9 mouse cellular contexts compared by ENCODE assay signal in the genomic region with DNA sequence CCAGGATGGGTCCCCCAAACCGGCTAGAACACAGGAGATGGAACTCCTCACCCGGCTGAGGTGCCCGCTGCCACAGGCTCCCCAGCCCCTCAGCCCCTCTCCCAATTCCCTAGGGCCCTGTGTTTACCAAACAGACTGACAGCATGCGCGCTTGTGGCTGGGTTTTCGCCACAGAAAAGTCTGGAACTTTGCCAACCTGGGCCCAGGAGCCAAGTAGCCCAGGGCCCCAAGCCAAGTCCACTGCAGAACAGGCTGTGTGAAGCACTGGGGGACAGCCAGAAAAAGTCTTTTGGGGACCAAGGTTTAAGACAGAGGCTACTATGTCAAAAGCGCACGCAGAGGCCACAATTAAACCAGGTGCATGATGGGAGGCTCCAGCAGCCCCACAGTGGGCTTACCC. TPM values are rescaled to one million over a fixed set of nuclear protein-coding genes. Genes with fewer than 3 reads are reported as not detected.
DNase-seq lines count a peak whose midpoint lies in the region; ATAC-seq and TF ChIP-seq lines count a peak whose summit lies in the region.
"Had no signal": no experiment of that assay in that cellular context is flagged by ENCODE, and none has a peak within 500 bp of the region (broad histone marks: within the 10 kb centered on the region; RNA-seq: fewer than 3 reads in every experiment).

No protein-coding gene starts in this region.

- TF ChIP-seq POLR2A in kidney, adult 2 months (IDR thresholded peaks at IDR 0.05; ENCODE audit: low read depth, low read length) = no peak
- TF ChIP-seq POLR2A in heart, adult 2 months (IDR thresholded peaks at IDR 0.05; ENCODE audit: insufficient read depth, low read depth, low read length) = no peak

- no peak for TF ChIP-seq EP300 in heart, adult 2 months (IDR thresholded peaks at IDR 0.05; ENCODE audit: insufficient read depth, low read depth, low read length)
- no peak for TF ChIP-seq EP300 in lung, postnatal 0 days (IDR thresholded peaks at IDR 0.05)

- H3K4me2 ChIP-seq in kidney, embryonic 14.5 days (replicated peaks; ENCODE audit: low read depth, low read length) = no peak overlapping the region
- no peak overlapping the region for H3K4me2 ChIP-seq in lung, postnatal 0 days (replicated peaks; ENCODE audit: low read depth, low read length)
- H3K4me2 ChIP-seq: liver, embryonic 15.5 days had no signal

- no peaks in the 10 kb centered on the region for H3K36me3 ChIP-seq in kidney, adult 2 months (ENCODE audit: control insufficient read depth, insufficient read depth, low read length)
- peaks cover 5% of the 10 kb centered on the region; the same call in 1 of the 2 replicates for H3K36me3 ChIP-seq in kidney, embryonic 14.5 days (ENCODE audit: control insufficient read depth, insufficient read depth, low read length)
- H3K36me3 ChIP-seq in heart, adult 2 months (ENCODE audit: control insufficient read depth, insufficient read depth, low read length) = no peaks in the 10 kb centered on the region
- no peaks in the 10 kb centered on the region for H3K36me3 ChIP-seq in lung, postnatal 0 days (ENCODE audit: insufficient read depth, low read length)

- DNase-seq in kidney, adult 2 months = peak; percentile 88
- peak; percentile 80 for DNase-seq in cerebellum, adult 8-10 months
- DNase-seq in heart, adult 2 months = peak; percentile 75 to 76
- DNase-seq in layer of hippocampus, adult 11-12 months (ENCODE audit: low spot score) = peak; percentile 78
- DNase-seq in lung, postnatal 0 days (ENCODE audit: low spot score) = peak; percentile 32
- DNase-seq in c-Kit-positive CD71-positive TER-119-positive erythroid progenitor cells, embryonic 14.5 days (ENCODE audit: low spot score) = no peak

- H3K4me1 ChIP-seq in kidney, adult 2 months (ENCODE audit: control insufficient read depth, insufficient read depth, low read length) = peaks cover 7% of the 10 kb centered on the region; the same call in 1 of the 2 replicates
- H3K4me1 ChIP-seq in kidney, embryonic 14.5 days (ENCODE audit: control insufficient read depth, insufficient read depth, low read length) = peaks cover 29% of the 10 kb centered on the region
- H3K4me1 ChIP-seq in heart, adult 2 months (ENCODE audit: control insufficient read depth, insufficient read depth, low read length) = no peaks in the 10 kb centered on the region
- peaks cover 8% of the 10 kb centered on the region; the same call in 1 of the 2 replicates for H3K4me1 ChIP-seq in lung, postnatal 0 days (ENCODE audit: insufficient read depth, low read depth, low read length)

- H3K9ac ChIP-seq in kidney, embryonic 14.5 days (ENCODE audit: low read depth, low read length) = no peak overlapping the region
- H3K9ac ChIP-seq in heart, adult 2 months (ENCODE audit: low read depth, low read length) = no peak overlapping the region
- H3K9ac ChIP-seq in lung, postnatal 0 days (replicated peaks; ENCODE audit: low read depth) = no peak overlapping the region
- H3K9ac ChIP-seq: liver, embryonic 15.5 days had no signal

- intact Hi-C loops in heart, adult 2 months (cut with DNase I) = loop anchor here (2.0 kb wide), 1 partner anchor 41 kb away; no protein-coding TSS in a partner anchor

- WGBS in kidney, adult 2 months = 41% methylated on average over 8 of the region's 8 CpGs
- 67% methylated on average over 8 of the region's 8 CpGs for WGBS in kidney, embryonic 14.5 days
- 34% methylated on average over 8 of the region's 8 CpGs for WGBS in heart, adult 2 months
- WGBS in lung, postnatal 0 days = 28% methylated on average over 8 of the region's 8 CpGs

- H3K9me3 ChIP-seq in kidney, embryonic 14.5 days (ENCODE audit: control insufficient read depth, low read length) = no peaks in the 10 kb centered on the region
- no peaks in the 10 kb centered on the region for H3K9me3 ChIP-seq in lung, postnatal 0 days (ENCODE audit: low read length)
- H3K9me3 ChIP-seq: liver, embryonic 15.5 days had no signal

- no peaks in the 10 kb centered on the region for H3K79me2 ChIP-seq in heart, adult 2 months (replicated peaks; ENCODE audit: control insufficient read depth, insufficient read depth, low read length)

- H3K27me3 ChIP-seq in kidney, adult 2 months (replicated peaks; ENCODE audit: control insufficient read depth, insufficient read depth, low read length) = no peaks in the 10 kb centered on the region
- H3K27me3 ChIP-seq in kidney, embryonic 14.5 days (ENCODE audit: control insufficient read depth, insufficient read depth, low read length) = no peaks in the 10 kb centered on the region
- no peaks in the 10 kb centered on the region for H3K27me3 ChIP-seq in heart, adult 2 months (ENCODE audit: control insufficient read depth, insufficient read depth, low read length)
- no peaks in the 10 kb centered on the region for H3K27me3 ChIP-seq in lung, postnatal 0 days (replicated peaks; ENCODE audit: insufficient read depth, low read length)

- no peak for ATAC-seq in kidney, embryonic 14.5 days (ENCODE audit: low FRiP score, low TSS enrichment)
- ATAC-seq in lung, postnatal 0 days = peak; percentile 21; the same call in 1 of the 2 replicates
- ATAC-seq in erythroblast, adult 5-6 weeks (replicated peaks; ENCODE audit: low FRiP score, poor library complexity, severe bottlenecking) = no peak

- TF ChIP-seq CTCF in kidney, adult 2 months (conservative IDR thresholded peaks at IDR 0.05; ENCODE audit: insufficient read depth, insufficient read length, low read depth, low read length) = no peak
- no peak for TF ChIP-seq CTCF in heart, adult 2 months (IDR thresholded peaks at IDR 0.05)
- TF ChIP-seq CTCF in lung, postnatal 0 days (IDR thresholded peaks at IDR 0.05) = no peak

- H3K27ac ChIP-seq in kidney, adult 2 months (ENCODE audit: insufficient read depth, low read depth, low read length) = no peak overlapping the region
- no peak overlapping the region for H3K27ac ChIP-seq in kidney, embryonic 14.5 days (ENCODE audit: low read depth, low read length)
- no peak overlapping the region for H3K27ac ChIP-seq in heart, adult 2 months
- no peak overlapping the region for H3K27ac ChIP-seq in lung, postnatal 0 days (ENCODE audit: low read length)
- H3K27ac ChIP-seq: liver, embryonic 15.5 days had no signal

- no peak overlapping the region for H3K4me3 ChIP-seq in kidney, adult 2 months (ENCODE audit: insufficient read depth, low read depth, low read length)
- no peak overlapping the region for H3K4me3 ChIP-seq in kidney, embryonic 14.5 days (ENCODE audit: low read length)
- no peak overlapping the region for H3K4me3 ChIP-seq in heart, adult 2 months
- no peak overlapping the region for H3K4me3 ChIP-seq in lung, postnatal 0 days (ENCODE audit: low read depth, low read length)
- H3K4me3 ChIP-seq: liver, embryonic 15.5 days had no signal

RNA-seq across cellular contexts. Expression of a gene that starts 39.8 kb away (rescaled TPM):
- polyA plus RNA-seq in kidney, adult 2 months (2012; rRNA removed) = 4.9 and 5.5 TPM in 2 replicates
- 5.6 and 5.8 TPM in 2 replicates for polyA plus RNA-seq in kidney, embryonic 14.5 days (2014; fragmentation: Nextera tagmentation; extraction: Ambion mirVana)
- total RNA-seq in heart, adult 2 months (2021) = 1 to 10 TPM; 2.1 to 5.0 TPM
- polyA plus RNA-seq in heart, adult 2 months (2012; rRNA removed) = 2.0 and 2.8 TPM in 2 replicates
- polyA plus RNA-seq in lung, postnatal 0 days (2015; fragmentation: Nextera tagmentation; extraction: Ambion mirVana) = 1.9 and 2.3 TPM in 2 replicates
- 1.2 TPM in 1 of 2 replicates, not detected in the other for total RNA-seq in erythroblast, adult 5-6 weeks (2015; ENCODE audit: low replicate concordance)
- not detected in 2 replicates for total RNA-seq in erythroblast, adult 5-6 weeks (2017; ENCODE audit: low replicate concordance)

RNA-seq across cellular contexts. Expression of a gene that starts 50.6 kb away (rescaled TPM):
- 127 and 164 TPM in 2 replicates for polyA plus RNA-seq in kidney, adult 2 months (2012; rRNA removed)
- 12.8 and 18.6 TPM in 2 replicates for polyA plus RNA-seq in kidney, embryonic 14.5 days (2014; fragmentation: Nextera tagmentation; extraction: Ambion mirVana)
- total RNA-seq in heart, adult 2 months (2021) = 1 to 10 TPM; 3.6 to 5.1 TPM
- 4.6 and 7.5 TPM in 2 replicates for polyA plus RNA-seq in heart, adult 2 months (2012; rRNA removed)
- 2.2 and 3.4 TPM in 2 replicates for polyA plus RNA-seq in lung, postnatal 0 days (2015; fragmentation: Nextera tagmentation; extraction: Ambion mirVana)
- total RNA-seq in erythroblast, adult 5-6 weeks (2015; ENCODE audit: low replicate concordance) = 0.42 TPM in 1 of 2 replicates, not detected in the other
- not detected in 2 replicates for total RNA-seq in erythroblast, adult 5-6 weeks (2017; ENCODE audit: low replicate concordance)
